Mouse (Mus musculus): ENCODE data around the gene Gm9999. TPM values are rescaled to one million over a fixed set of nuclear protein-coding genes. Genes with fewer than 3 reads are reported as not detected.
"Not testable (repeated sequence)": the region's sequence is repeated elsewhere in the genome, so short reads cannot be mapped to it uniquely, and the experiment has no call there.

The Gm9999 gene
- polyA plus RNA-seq, 1 experiment from 2014 or later, result not detected

GRCm38 (mm10) chr7:47017146-47017545, 33.8 kb downstream of the Gm9999 start:
- Histone ChIP-seq H3K27ac (no peak overlapping the region), H3K9ac (no peak overlapping the region), H3K4me2 (no peak overlapping the region), H3K4me1 (peaks cover 10% of the 10 kb centered on the region), H3K4me3 (replicated peaks) (no peak overlapping the region), H3K36me3 (no peaks in the 10 kb centered on the region), H3K9me3 (no peaks in the 10 kb centered on the region), H3K27me3 (replicated peaks) (no peaks in the 10 kb centered on the region)
- no peak for ATAC-seq (ENCODE audit: insufficient read depth, low FRiP score, low read depth)
- 73% methylated on average over 7 of the region's 7 CpGs for WGBS

GRCm38 (mm10) chr7:47019641-47020040, 36.3 kb downstream of the Gm9999 start:
- no peak for ATAC-seq (ENCODE audit: insufficient read depth, low FRiP score, low read depth)
- 57% methylated on average over 5 of the region's 5 CpGs for WGBS
- Histone ChIP-seq H3K4me1 (peaks cover 10% of the 10 kb centered on the region), H3K9me3 (no peaks in the 10 kb centered on the region), H3K27ac (no peak overlapping the region), H3K36me3 (no peaks in the 10 kb centered on the region), H3K4me3 (replicated peaks) (no peak overlapping the region), H3K4me2 (no peak overlapping the region), H3K27me3 (replicated peaks) (no peaks in the 10 kb centered on the region), H3K9ac (no peak overlapping the region)

- H3K4me2 ChIP-seq, result 0 out of 2 replicates have a peak overlapping the region, but pooled peaks have one; percentile 21
- no peaks in the 10 kb centered on the region for H3K9me3 ChIP-seq
- H3K27me3 ChIP-seq (replicated peaks), result no peaks in the 10 kb centered on the region
- H3K36me3 ChIP-seq, result no peaks in the 10 kb centered on the region
- 0 out of 2 replicates have a peak, but pooled peaks cover 5% of the 10 kb centered on the region for H3K4me1 ChIP-seq
- H3K27ac ChIP-seq, result no peak overlapping the region
- ATAC-seq (ENCODE audit: insufficient read depth, low FRiP score, low read depth), result peak; percentile 45; the same call in 1 of the 2 replicates
- H3K9ac ChIP-seq, result no peak overlapping the region
- 10% methylated on average over 8 of the region's 8 CpGs for WGBS
- H3K4me3 ChIP-seq (replicated peaks), result no peak overlapping the region
These were observed 37.6 kb downstream of the Gm9999 start for GRCm38 (mm10) chr7:47020956-47021355.

- WGBS, result 65% methylated on average over 8 of the region's 8 CpGs
- no peak for ATAC-seq (ENCODE audit: insufficient read depth, low FRiP score, low read depth)
- no peak overlapping the region for H3K9ac ChIP-seq
These were observed 39.1 kb downstream of the Gm9999 start for GRCm38 (mm10) chr7:47022482-47022881.

GRCm38 (mm10) chr7:47023530-47023929, 40.1 kb downstream of the Gm9999 start:
- 13% methylated on average over 6 of the region's 6 CpGs for WGBS
- ATAC-seq (ENCODE audit: insufficient read depth, low FRiP score, low read depth), result no peak
- Histone ChIP-seq H3K36me3 (no peaks in the 10 kb centered on the region), H3K9ac (no peak overlapping the region), H3K27me3 (replicated peaks) (no peaks in the 10 kb centered on the region), H3K27ac (no peak overlapping the region), H3K4me3 (replicated peaks) (no peak overlapping the region), H3K9me3 (no peaks in the 10 kb centered on the region), H3K4me1 (0 out of 2 replicates have a peak, but pooled peaks cover 5% of the 10 kb centered on the region), H3K4me2 (no peak overlapping the region)

More at GRCm38 (mm10) chr7:47022482-47022881, 39.1 kb downstream of the Gm9999 start:
- Histone ChIP-seq H3K27ac (no peak overlapping the region), H3K4me1 (0 out of 2 replicates have a peak, but pooled peaks cover 5% of the 10 kb centered on the region), H3K27me3 (replicated peaks) (no peaks in the 10 kb centered on the region), H3K36me3 (no peaks in the 10 kb centered on the region), H3K4me2 (no peak overlapping the region), H3K9me3 (no peaks in the 10 kb centered on the region), H3K4me3 (replicated peaks) (no peak overlapping the region)

GRCm38 (mm10) chr7:47024454-47024853, 41.1 kb downstream of the Gm9999 start:
- Histone ChIP-seq H3K27me3 (replicated peaks) (no peaks in the 10 kb centered on the region), H3K9ac (no peak overlapping the region), H3K4me3 (replicated peaks) (no peak overlapping the region), H3K9me3 (no peaks in the 10 kb centered on the region), H3K27ac (no peak overlapping the region), H3K4me1 (0 out of 2 replicates have a peak, but pooled peaks cover 5% of the 10 kb centered on the region), H3K36me3 (no peaks in the 10 kb centered on the region), H3K4me2 (no peak overlapping the region)
- WGBS, result 90% methylated on average over 7 of the region's 7 CpGs
- ATAC-seq (ENCODE audit: insufficient read depth, low FRiP score, low read depth), result no peak

GRCm38 (mm10) chr7:47025429-47025828, 42.0 kb downstream of the Gm9999 start:
- H3K9ac ChIP-seq, result no peak overlapping the region
- no peaks in the 10 kb centered on the region for H3K36me3 ChIP-seq
- WGBS, result 71% methylated on average over 9 of the region's 9 CpGs
- no peak overlapping the region for H3K4me3 ChIP-seq (replicated peaks)
- no peaks in the 10 kb centered on the region for H3K9me3 ChIP-seq
- 0 out of 2 replicates have a peak, but pooled peaks cover 5% of the 10 kb centered on the region for H3K4me1 ChIP-seq
- ATAC-seq (ENCODE audit: insufficient read depth, low FRiP score, low read depth), result no peak
- H3K4me2 ChIP-seq, result no peak overlapping the region
- no peak overlapping the region for H3K27ac ChIP-seq
- no peaks in the 10 kb centered on the region for H3K27me3 ChIP-seq (replicated peaks)

GRCm38 (mm10) chr7:47026899-47027298, 43.5 kb downstream of the Gm9999 start:
- H3K4me3 ChIP-seq (replicated peaks); H3K36me3 ChIP-seq; ATAC-seq (ENCODE audit: insufficient read depth, low FRiP score, low read depth); H3K9ac ChIP-seq; H3K4me2 ChIP-seq; H3K27me3 ChIP-seq (replicated peaks); H3K4me1 ChIP-seq; H3K27ac ChIP-seq; H3K9me3 ChIP-seq: not testable (repeated sequence)
- WGBS, result 82% methylated on average over 3 of the region's 3 CpGs

- no peaks in the 10 kb centered on the region for H3K27me3 ChIP-seq (replicated peaks)
- WGBS, result 76% methylated on average over 1 of the region's 1 CpGs
- no peak for ATAC-seq (ENCODE audit: insufficient read depth, low FRiP score, low read depth)
- no peaks in the 10 kb centered on the region for H3K9me3 ChIP-seq
- H3K9ac ChIP-seq, result no peak overlapping the region
- no peaks in the 10 kb centered on the region for H3K4me1 ChIP-seq
- no peaks in the 10 kb centered on the region for H3K36me3 ChIP-seq
- H3K27ac ChIP-seq, result no peak overlapping the region
- no peak overlapping the region for H3K4me2 ChIP-seq
- H3K4me3 ChIP-seq (replicated peaks), result no peak overlapping the region
These were observed 44.1 kb downstream of the Gm9999 start for GRCm38 (mm10) chr7:47027520-47027919.

- Histone ChIP-seq H3K27ac (no peak overlapping the region), H3K4me2 (no peak overlapping the region), H3K9me3 (no peaks in the 10 kb centered on the region), H3K9ac (no peak overlapping the region), H3K36me3 (no peaks in the 10 kb centered on the region), H3K4me3 (replicated peaks) (no peak overlapping the region), H3K4me1 (no peaks in the 10 kb centered on the region), H3K27me3 (replicated peaks) (no peaks in the 10 kb centered on the region)
- no peak for ATAC-seq (ENCODE audit: insufficient read depth, low FRiP score, low read depth)
- 72% methylated on average over 9 of the region's 9 CpGs for WGBS
These were observed 47.3 kb downstream of the Gm9999 start for GRCm38 (mm10) chr7:47030517-47031193.

GRCm38 (mm10) chr7:47031371-47031770, 48.0 kb downstream of the Gm9999 start:
- Histone ChIP-seq H3K27ac (no peak overlapping the region), H3K9me3 (no peaks in the 10 kb centered on the region), H3K4me2 (no peak overlapping the region), H3K4me3 (replicated peaks) (no peak overlapping the region), H3K36me3 (no peaks in the 10 kb centered on the region), H3K9ac (no peak overlapping the region), H3K4me1 (no peaks in the 10 kb centered on the region), H3K27me3 (replicated peaks) (no peaks in the 10 kb centered on the region)
- ATAC-seq (ENCODE audit: insufficient read depth, low FRiP score, low read depth), result no peak
- 64% methylated on average over 4 of the region's 4 CpGs for WGBS

GRCm38 (mm10) chr7:47034785-47035384, 51.5 kb downstream of the Gm9999 start:
- no peak overlapping the region for H3K9ac ChIP-seq
- H3K4me3 ChIP-seq (replicated peaks), result no peak overlapping the region
- H3K36me3 ChIP-seq, result no peaks in the 10 kb centered on the region
- H3K27ac ChIP-seq, result no peak overlapping the region
- no peak overlapping the region for H3K4me2 ChIP-seq
- H3K27me3 ChIP-seq (replicated peaks), result no peaks in the 10 kb centered on the region
- H3K4me1 ChIP-seq, result no peaks in the 10 kb centered on the region
- no peak for ATAC-seq (ENCODE audit: insufficient read depth, low FRiP score, low read depth)
- WGBS, result 84% methylated on average over 4 of the region's 4 CpGs
- no peaks in the 10 kb centered on the region for H3K9me3 ChIP-seq

Measured in stomach, embryonic 15.5 days (tissue).